Mouse (Mus musculus) left cerebral cortex, adult 9 months (tissue): ENCODE data around the gene Map7d1.

Source experiments
- DNase-seq, 2 experiments: peaks; one replicate each; pipeline ENCODE4 v3.0.0; 2022; ENCODE audit warnings: low spot score in 2 of 2

The Map7d1 gene

DNA sequence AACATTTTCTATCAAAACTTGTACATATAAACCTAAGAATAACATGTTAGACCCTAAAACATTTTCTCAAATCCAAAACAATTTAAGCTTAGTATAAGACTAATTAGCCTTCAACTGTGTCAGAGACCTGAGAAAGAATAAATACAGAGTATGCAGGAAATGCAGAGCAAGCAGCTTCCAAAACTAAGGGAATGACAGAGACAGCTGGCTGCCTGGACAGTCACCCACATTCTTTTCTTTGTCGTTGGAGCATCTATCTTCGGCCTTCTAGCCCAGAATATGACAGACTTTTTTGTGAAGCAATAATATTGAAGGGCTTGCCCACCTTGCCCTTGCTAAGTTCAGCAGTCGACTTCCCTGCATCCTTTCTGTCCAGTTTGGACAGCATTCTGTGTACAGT lies 13.1 kb upstream of the Map7d1 start:
- no peak for DNase-seq

DNA sequence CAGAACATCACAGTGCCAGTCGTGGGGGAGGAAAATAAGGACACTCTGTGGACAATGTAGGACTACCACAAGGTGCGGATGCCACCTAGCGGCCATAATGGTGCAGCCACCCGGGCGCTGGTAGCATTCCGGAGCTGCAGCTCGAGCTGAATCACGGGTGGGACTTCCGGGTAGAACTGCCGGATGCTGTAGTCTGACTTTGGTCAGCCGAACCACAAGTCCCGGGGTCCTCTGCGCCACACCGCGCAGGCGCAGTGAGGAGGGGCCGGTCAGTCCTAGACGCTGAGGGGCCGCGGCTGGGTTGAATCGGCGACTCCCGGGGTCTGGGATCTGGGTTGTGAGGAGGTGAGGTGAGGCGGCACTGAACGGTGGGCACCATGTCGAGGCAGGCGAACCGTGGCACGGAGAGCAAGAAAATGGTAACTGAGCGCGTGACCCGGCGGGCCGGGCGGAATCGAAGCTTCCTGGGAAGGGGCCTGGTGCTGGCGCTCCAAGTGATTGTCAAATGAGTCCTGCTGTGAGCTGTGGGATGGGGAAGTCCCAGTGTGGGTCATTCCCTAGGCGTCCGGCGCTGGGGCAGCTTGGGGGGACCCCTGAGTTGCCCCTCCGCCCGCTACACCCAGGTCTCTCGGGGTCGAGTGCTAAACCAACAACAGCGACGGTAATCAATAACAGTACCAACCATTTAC lies 6.1 kb upstream of the Map7d1 start, which contains the start of gene Trappc3:
Gene Trappc3, plus strand, starts transcription at position 207 of the 689 bp plus-strand sequence.
- peak; percentile 97 to 100 for DNase-seq

DNA sequence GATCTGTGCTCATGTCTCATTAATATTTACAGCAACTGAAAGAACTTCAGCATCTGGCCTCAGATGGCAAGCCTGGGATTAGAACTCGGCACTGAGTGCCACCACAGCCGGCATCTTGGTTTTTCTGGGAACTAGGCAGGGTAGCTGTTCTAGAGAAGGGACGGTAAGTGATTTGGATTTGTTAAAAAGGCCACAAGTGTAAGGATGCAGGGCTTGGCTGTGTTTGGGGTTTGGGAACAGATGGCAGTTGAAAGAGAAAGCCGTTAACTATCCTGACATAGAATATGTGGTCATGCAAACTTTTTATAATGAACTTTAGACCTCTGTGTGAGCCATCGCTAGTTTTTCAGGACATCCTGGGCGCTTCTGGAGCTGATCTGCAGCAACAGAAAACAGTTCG lies 5.5 kb upstream of the Map7d1 start:
- no peak for DNase-seq

GRCm38 (mm10) chr4:126261266-126261665 lies 5.1 kb upstream of the Map7d1 start:
- DNase-seq = no peak

DNA sequence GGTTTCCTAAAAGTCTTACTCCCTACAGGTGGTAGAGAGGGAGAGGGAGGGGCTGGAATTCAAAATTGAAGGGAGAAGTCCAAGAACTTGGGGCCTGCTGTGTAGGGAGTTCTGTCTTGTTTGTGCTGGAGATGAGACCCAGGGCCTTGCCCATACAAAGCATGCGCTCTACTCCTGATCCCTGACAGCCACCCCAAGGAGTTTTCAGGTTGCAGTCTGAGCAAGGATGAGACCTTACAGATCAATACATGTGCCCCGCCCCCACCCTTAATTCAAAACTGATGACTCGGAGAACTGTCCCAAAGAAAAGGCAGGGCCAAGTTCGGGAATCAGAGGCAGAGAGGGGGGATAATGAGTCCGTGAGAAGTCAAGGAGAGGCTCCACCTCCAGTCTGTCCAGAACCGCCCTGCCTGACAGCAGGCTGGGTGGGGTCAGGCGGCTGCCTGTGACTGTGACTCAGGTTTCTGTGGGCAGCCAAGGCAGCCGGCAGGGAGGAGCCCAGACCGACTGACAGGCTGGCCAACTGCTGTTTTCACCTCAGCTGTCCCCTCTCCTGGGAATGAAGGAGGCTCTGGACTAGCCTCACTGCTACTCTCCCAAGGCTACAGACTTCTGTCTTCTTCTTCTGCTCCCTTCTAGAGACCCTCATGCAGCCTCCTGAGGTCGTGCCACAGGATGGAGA lies 4.5 kb upstream of the Map7d1 start:
- peak in 1 of 2 experiments; percentile 51 for DNase-seq

- DNase-seq = no peak
Measured at GRCm38 (mm10) chr4:126259523-126260160, 3.5 kb upstream of the Map7d1 start.

- DNase-seq = no peak
Measured at GRCm38 (mm10) chr4:126259063-126259462, 2.9 kb upstream of the Map7d1 start.

DNA sequence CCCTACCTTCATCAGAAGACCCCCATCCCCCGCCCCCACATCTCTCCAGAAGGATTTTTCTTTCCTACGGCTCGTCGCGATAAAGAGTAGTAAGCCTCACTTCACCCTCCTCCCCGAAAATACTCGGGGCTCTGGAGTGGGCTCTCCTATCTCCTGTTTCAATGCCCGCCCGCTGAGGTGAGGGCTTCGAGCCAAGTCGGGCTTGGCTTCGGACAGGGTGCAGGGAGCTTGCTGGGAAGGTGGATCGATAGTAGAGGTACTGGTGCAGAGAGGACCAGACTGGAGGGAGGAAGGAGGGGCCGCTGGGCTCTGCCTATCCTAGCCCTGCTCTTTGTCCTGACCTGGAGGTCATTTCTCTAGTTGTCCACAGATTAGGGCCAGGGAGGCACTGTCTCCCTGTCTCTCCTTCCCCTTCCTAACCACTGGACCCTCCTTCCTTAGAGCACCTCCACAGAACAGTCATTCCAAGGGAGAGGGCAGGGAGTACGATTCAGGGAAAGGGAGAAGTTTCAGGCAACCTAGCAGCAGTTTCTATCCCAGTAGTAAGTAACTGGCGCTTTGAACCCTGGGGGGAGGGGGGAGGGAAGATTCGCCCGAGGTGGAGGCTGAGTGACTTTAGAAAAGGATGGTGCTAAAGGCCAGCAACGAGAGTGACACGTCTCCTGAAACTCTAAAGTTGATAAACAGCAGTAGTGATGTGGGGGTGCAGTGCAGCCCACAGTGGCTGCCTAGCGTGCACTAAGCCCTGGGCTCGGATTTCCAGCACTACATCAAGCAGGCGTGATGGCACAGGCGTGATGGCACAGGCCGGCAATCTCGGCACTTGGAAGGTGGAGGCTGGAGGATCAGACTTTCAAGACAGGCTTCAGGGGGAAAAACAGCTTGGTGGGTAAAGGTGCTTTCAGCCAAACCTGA lies 1.1 kb upstream of the Map7d1 start:
- DNase-seq = no peak

GRCm38 (mm10) chr4:126255113-126256001 lies 786 bp downstream of the Map7d1 start:
- DNase-seq = no peak

- peak in 1 of 2 experiments; percentile 71 for DNase-seq
Measured at GRCm38 (mm10) chr4:126254315-126255112, 1.6 kb downstream of the Map7d1 start.

- DNase-seq = no peak
Measured at GRCm38 (mm10) chr4:126253637-126254272, 2.4 kb downstream of the Map7d1 start.

DNA sequence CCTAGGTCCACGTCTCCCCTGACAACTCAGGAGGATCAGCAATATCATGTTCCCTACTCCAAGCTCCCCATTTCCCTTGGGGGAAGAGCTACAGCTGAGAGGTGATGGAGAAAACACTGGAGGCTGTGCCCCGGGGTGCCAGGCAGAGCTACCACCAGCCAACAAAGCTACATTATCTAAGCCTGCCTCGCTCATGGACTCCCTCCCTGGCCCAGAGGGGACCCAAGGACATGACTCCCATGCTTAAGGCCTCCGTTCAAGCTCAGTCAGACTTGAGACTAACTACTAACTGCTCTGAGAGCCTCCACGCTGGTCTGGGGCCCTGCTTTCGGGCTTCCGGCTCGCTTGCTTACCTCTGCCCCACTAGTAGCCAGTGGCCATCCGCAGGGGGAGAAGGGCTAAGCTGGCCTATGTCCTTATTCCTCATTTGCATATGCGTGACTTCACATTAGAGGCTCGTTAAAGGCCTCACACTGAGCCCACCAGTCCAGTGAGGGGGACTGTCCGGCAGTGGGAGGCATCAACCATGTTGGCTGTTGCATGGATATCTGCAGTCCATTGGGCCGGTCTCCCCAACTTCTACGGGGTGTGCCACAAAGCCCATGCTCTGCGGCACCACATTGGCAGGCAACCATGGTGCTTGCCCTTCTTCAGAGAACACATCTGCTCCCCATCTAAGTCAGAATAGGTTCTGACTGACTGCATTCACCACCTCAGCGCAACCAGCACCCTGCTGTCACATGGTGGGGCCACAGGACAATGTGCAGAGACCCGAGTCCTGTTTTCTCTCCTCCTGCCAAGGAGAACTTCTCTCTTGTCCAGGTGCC lies 3.5 kb downstream of the Map7d1 start:
- DNase-seq = no peak

- DNase-seq = no peak
Measured at GRCm38 (mm10) chr4:126251655-126252254, 4.4 kb downstream of the Map7d1 start.

GRCm38 (mm10) chr4:126250659-126251058 lies 5.5 kb downstream of the Map7d1 start:
- DNase-seq = no peak

DNA sequence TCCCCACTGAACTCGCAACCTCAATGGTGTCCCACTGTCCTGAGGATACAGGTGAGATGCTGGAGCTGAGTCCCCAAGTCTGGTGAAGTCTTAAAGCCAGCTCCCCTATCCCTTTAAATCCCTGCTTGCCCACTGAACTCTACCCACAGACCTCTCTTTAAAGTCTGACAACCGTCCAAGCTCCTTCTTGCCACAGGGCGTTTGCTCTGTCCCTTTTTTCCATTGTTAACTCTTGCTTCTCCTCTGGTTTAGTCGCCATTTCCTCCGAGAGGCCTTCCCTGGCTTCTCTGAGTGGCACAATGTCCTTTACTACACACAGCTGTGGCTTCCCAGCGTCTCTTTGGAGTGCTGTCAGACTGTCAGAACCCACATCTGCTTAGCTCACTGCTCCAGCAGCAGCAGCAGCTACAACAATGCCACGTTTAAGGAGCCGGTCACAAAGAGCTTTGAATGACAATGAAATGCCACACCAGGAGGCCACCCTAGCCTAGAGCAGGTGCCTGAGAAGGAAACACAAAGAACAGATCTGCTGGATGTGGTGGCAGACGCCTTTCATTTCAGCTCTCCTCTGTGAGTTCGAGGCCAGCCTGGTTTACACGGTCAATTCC lies 7.8 kb downstream of the Map7d1 start:
- DNase-seq = peak in 1 of 2 experiments; percentile 39

DNA sequence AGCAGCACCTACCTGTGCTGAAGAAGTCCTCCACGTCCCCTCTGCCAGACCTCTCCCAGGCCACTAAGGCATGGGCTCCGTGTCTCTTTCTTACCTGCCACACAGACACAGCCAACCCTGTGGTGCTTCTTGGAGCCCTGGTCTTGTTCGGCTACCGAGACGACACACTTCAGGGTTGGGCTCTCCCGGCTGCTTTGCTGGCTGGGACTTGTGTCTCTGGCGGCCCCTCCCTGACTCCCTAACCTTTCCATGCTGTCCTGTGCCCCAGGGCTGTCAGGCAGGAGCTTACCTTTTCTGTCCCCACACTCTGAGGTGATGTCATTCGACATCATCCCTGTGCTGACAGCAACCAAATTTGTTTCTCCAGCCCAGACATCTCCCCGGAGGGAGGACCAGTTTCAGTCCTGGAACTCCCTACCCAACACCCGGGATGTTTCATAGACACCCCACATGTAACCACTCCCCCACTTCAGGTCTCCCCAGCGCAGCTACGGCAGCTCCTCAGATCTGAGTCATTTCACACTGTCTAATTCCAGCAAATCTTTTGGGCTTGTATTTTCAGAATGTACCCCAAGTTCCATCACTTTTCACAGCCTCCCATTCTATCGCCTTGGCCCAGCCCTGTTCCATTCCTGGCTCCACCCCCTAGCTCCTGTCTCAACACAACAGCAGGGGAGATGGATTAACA lies 9.8 kb downstream of the Map7d1 start:
- peak in 1 of 2 experiments; percentile 75 for DNase-seq

DNA sequence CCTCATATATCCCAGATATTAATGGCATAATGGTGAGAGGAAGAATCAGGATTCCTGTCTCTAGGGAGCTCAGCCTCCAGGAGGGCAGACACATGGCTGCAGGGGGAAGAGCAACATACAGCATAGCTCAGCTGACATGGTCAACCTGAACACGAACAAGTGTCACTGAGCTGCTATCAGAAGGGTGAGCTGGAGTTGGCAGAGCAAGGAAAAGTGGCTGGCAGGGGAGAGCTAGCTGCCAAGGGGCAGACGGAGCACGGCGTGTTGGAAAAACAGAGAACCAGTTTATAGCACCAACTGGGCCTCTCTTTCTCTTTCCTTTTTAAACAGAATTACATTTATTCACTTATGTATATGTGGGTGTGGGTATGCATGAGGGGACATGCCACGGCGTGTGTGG lies 13.6 kb downstream of the Map7d1 start:
- DNase-seq = no peak
